Mouse (Mus musculus): ENCODE measurements around the gene Slc38a8. TPM values are rescaled to one million over a fixed set of nuclear protein-coding genes. Genes with fewer than 3 reads are reported as not detected.

Slc38a8 gene
- polyA plus RNA-seq, 1 experiment, result not detected

- WGBS, result 86% methylated on average over 13 of the region's 13 CpGs
- no peak for TF ChIP-seq CTCF (IDR thresholded peaks at IDR 0.05; ENCODE audit: control insufficient read depth, insufficient read depth, low read length)
- TF ChIP-seq POLR2A (IDR thresholded peaks at IDR 0.05; ENCODE audit: borderline replicate concordance, control insufficient read depth, low read depth, low read length), result no peak
- H3K27ac ChIP-seq (ENCODE audit: control insufficient read depth, insufficient read depth, low read depth, low read length, poor library complexity), result no peak within 1 kb of the TSS
- H3K4me1 ChIP-seq (ENCODE audit: control insufficient read depth, insufficient read depth, low read length), result peaks cover 3% of the 10 kb centered on the region
- H3K4me3 ChIP-seq (replicated peaks; ENCODE audit: control insufficient read depth, low read depth, low read length), result no peak within 1 kb of the TSS
Observed at GRCm38 (mm10) chr8:119433582-119434174, 67.8 kb downstream of the Slc38a8 start, which contains the start of gene Osgin1. Gene Osgin1 (plus strand): TSS chr8:119434124.

- Histone ChIP-seq H3K4me1 (ENCODE audit: control insufficient read depth, insufficient read depth, low read length) (peaks cover 7% of the 10 kb centered on the region), H3K4me3 (replicated peaks; ENCODE audit: control insufficient read depth, low read depth, low read length) (no peak overlapping the region), H3K27ac (ENCODE audit: control insufficient read depth, insufficient read depth, low read depth, low read length, poor library complexity) (no peak overlapping the region)
- 82% methylated on average over 3 of the region's 3 CpGs for WGBS
- TF ChIP-seq CTCF (IDR thresholded peaks at IDR 0.05; ENCODE audit: control insufficient read depth, insufficient read depth, low read length), result no peak
- no peak for TF ChIP-seq POLR2A (IDR thresholded peaks at IDR 0.05; ENCODE audit: borderline replicate concordance, control insufficient read depth, low read depth, low read length)
Observed at GRCm38 (mm10) chr8:119432372-119432771, 69.1 kb downstream of the Slc38a8 start.

- TF ChIP-seq POLR2A (IDR thresholded peaks at IDR 0.05; ENCODE audit: borderline replicate concordance, control insufficient read depth, low read depth, low read length), result no peak
- no peak for TF ChIP-seq CTCF (IDR thresholded peaks at IDR 0.05; ENCODE audit: control insufficient read depth, insufficient read depth, low read length)
- H3K27ac ChIP-seq (ENCODE audit: control insufficient read depth, insufficient read depth, low read depth, low read length, poor library complexity), result no peak overlapping the region
- WGBS, result 88% methylated on average over 7 of the region's 7 CpGs
- no peak overlapping the region for H3K4me3 ChIP-seq (replicated peaks; ENCODE audit: control insufficient read depth, low read depth, low read length)
- H3K4me1 ChIP-seq (ENCODE audit: control insufficient read depth, insufficient read depth, low read length), result peaks cover 12% of the 10 kb centered on the region
Observed at GRCm38 (mm10) chr8:119430690-119431089, 70.8 kb downstream of the Slc38a8 start.

- H3K4me1 ChIP-seq (ENCODE audit: control insufficient read depth, insufficient read depth, low read length), result peaks cover 15% of the 10 kb centered on the region
- H3K27ac ChIP-seq (ENCODE audit: control insufficient read depth, insufficient read depth, low read depth, low read length, poor library complexity), result no peak overlapping the region
- H3K4me3 ChIP-seq (replicated peaks; ENCODE audit: control insufficient read depth, low read depth, low read length), result no peak overlapping the region
- TF ChIP-seq POLR2A (IDR thresholded peaks at IDR 0.05; ENCODE audit: borderline replicate concordance, control insufficient read depth, low read depth, low read length), result no peak
- TF ChIP-seq CTCF (IDR thresholded peaks at IDR 0.05; ENCODE audit: control insufficient read depth, insufficient read depth, low read length), result no peak
- 73% methylated on average over 8 of the region's 8 CpGs for WGBS
Observed at GRCm38 (mm10) chr8:119430250-119430649, 71.2 kb downstream of the Slc38a8 start.

Other genes with a start within 250 kb of the Slc38a8 start
- 45.8 and 78.0 TPM in 2 replicates for gene Hsbp1, start 157.2 kb downstream of the Slc38a8 start, polyA plus RNA-seq (2011; ENCODE audit: insufficient read depth, insufficient read length, low replicate concordance, missing spikeins)
- 4.7 and 5.9 TPM in 2 replicates for gene Mlycd, start 106.8 kb downstream of the Slc38a8 start, polyA plus RNA-seq (2011; ENCODE audit: insufficient read depth, insufficient read length, low replicate concordance, missing spikeins)
- 5.5 and 6.5 TPM in 2 replicates for gene Osgin1, start 67.6 kb downstream of the Slc38a8 start, polyA plus RNA-seq (2011; ENCODE audit: insufficient read depth, insufficient read length, low replicate concordance, missing spikeins)
- gene Necab2, start 55.0 kb downstream of the Slc38a8 start, polyA plus RNA-seq (2011; ENCODE audit: insufficient read depth, insufficient read length, low replicate concordance, missing spikeins), result 0.49 TPM in 1 of 2 replicates, not detected in the other
- 19.7 and 35.3 TPM in 2 replicates for gene Mbtps1, start 57.0 kb upstream of the Slc38a8 start, polyA plus RNA-seq (2011; ENCODE audit: insufficient read depth, insufficient read length, low replicate concordance, missing spikeins)
- gene Hsdl1, start 73.5 kb upstream of the Slc38a8 start, polyA plus RNA-seq (2011; ENCODE audit: insufficient read depth, insufficient read length, low replicate concordance, missing spikeins), result 14.5 and 22.2 TPM in 2 replicates
- 0.34 and 0.70 TPM in 2 replicates for gene Dnaaf1, start 73.5 kb upstream of the Slc38a8 start, polyA plus RNA-seq (2011; ENCODE audit: insufficient read depth, insufficient read length, low replicate concordance, missing spikeins)
- 9.6 and 17.6 TPM in 2 replicates for gene Taf1c, start 103.5 kb upstream of the Slc38a8 start, polyA plus RNA-seq (2011; ENCODE audit: insufficient read depth, insufficient read length, low replicate concordance, missing spikeins)
- gene Adad2, start 111.0 kb upstream of the Slc38a8 start, polyA plus RNA-seq (2011; ENCODE audit: insufficient read depth, insufficient read length, low replicate concordance, missing spikeins), result not detected in 2 replicates
- not detected in 2 replicates for gene Kcng4, start 134.0 kb upstream of the Slc38a8 start, polyA plus RNA-seq (2011; ENCODE audit: insufficient read depth, insufficient read length, low replicate concordance, missing spikeins)
- gene Wfdc1, start 164.7 kb upstream of the Slc38a8 start, polyA plus RNA-seq (2011; ENCODE audit: insufficient read depth, insufficient read length, low replicate concordance, missing spikeins), result not detected in 2 replicates
- not detected in 2 replicates for gene Atp2c2, start 198.3 kb upstream of the Slc38a8 start, polyA plus RNA-seq (2011; ENCODE audit: insufficient read depth, insufficient read length, low replicate concordance, missing spikeins)